Mouse (Mus musculus): Measurements from ENCODE around the gene Mb21d2.

The Mb21d2 gene

GRCm38 (mm10) chr16:28859678-28860077 is 69.8 kb downstream of the Mb21d2 start:
- DNase-seq (ENCODE audit: low spot score): no peak

GRCm38 (mm10) chr16:28859009-28859288 is 70.5 kb downstream of the Mb21d2 start:
- DNase-seq (ENCODE audit: low spot score): no peak

- DNase-seq (ENCODE audit: low spot score): no peak
Measured at GRCm38 (mm10) chr16:28858210-28859008, 71.1 kb downstream of the Mb21d2 start.

GRCm38 (mm10) chr16:28851409-28851821 is 78.1 kb downstream of the Mb21d2 start:
- DNase-seq (ENCODE audit: low spot score): no peak

GRCm38 (mm10) chr16:28850881-28851280 is 78.6 kb downstream of the Mb21d2 start:
- DNase-seq (ENCODE audit: low spot score): no peak

- DNase-seq (ENCODE audit: low spot score): no peak
Measured at GRCm38 (mm10) chr16:28846123-28846522, 83.3 kb downstream of the Mb21d2 start.

GRCm38 (mm10) chr16:28845336-28845735 is 84.1 kb downstream of the Mb21d2 start:
- DNase-seq (ENCODE audit: low spot score): no peak

- no peak for DNase-seq (ENCODE audit: low spot score)
Measured at GRCm38 (mm10) chr16:28841102-28841501, 88.4 kb downstream of the Mb21d2 start.

- no peak for DNase-seq (ENCODE audit: low spot score)
Measured at GRCm38 (mm10) chr16:28840075-28840974, 89.1 kb downstream of the Mb21d2 start.

GRCm38 (mm10) chr16:28839575-28839974 is 89.9 kb downstream of the Mb21d2 start:
- no peak for DNase-seq (ENCODE audit: low spot score)

- DNase-seq (ENCODE audit: low spot score): no peak
Measured at GRCm38 (mm10) chr16:28838016-28838415, 91.5 kb downstream of the Mb21d2 start.

- DNase-seq (ENCODE audit: low spot score): no peak
Measured at GRCm38 (mm10) chr16:28832085-28832635, 97.3 kb downstream of the Mb21d2 start.

GRCm38 (mm10) chr16:28829263-28829955 is 100.1 kb downstream of the Mb21d2 start:
- DNase-seq (ENCODE audit: low spot score): no peak

GRCm38 (mm10) chr16:28824781-28825180 is 104.7 kb downstream of the Mb21d2 start:
- DNase-seq (ENCODE audit: low spot score): no peak

GRCm38 (mm10) chr16:28821774-28822173 is 107.7 kb downstream of the Mb21d2 start:
- DNase-seq (ENCODE audit: low spot score): no peak

- no peak for DNase-seq (ENCODE audit: low spot score)
Measured at GRCm38 (mm10) chr16:28818749-28819285, 110.7 kb downstream of the Mb21d2 start.

GRCm38 (mm10) chr16:28813290-28813689 is 116.2 kb downstream of the Mb21d2 start:
- DNase-seq (ENCODE audit: low spot score): no peak

GRCm38 (mm10) chr16:28809089-28809488 is 120.4 kb downstream of the Mb21d2 start:
- DNase-seq (ENCODE audit: low spot score): no peak

GRCm38 (mm10) chr16:28793115-28793514 is 136.4 kb downstream of the Mb21d2 start:
- no peak for DNase-seq (ENCODE audit: low spot score)
